Mouse (Mus musculus) embryonic facial prominence, embryonic 15.5 days (tissue): Measurements from ENCODE around the gene Fam160b1. TPM values are rescaled to one million over a fixed set of nuclear protein-coding genes. Genes with fewer than 3 reads are reported as not detected.

ENCODE experiments used
- ATAC-seq: fragments of 200-750 bp; cut with Nextera tagmentation; 2 replicates; pipeline ENCODE4 v1.8.0; 2017; ENCODE audit warnings: low read depth, moderate TSS enrichment; ENCODE audit not compliant: insufficient number of reproducible peaks, low FRiP score, low TSS enrichment
- H3K27ac ChIP-seq: fragments of 300-500 bp; sonication (generic); replicated peaks from 2 replicates; pipeline ENCODE4 v1.5.1; 2015; ENCODE audit warnings: mild to moderate bottlenecking, inconsistent platforms
- H3K27me3 ChIP-seq: fragments of 300-500 bp; sonication (generic); 2 replicates; pipeline ENCODE4 v1.6.1; 2015; ENCODE audit warnings: inconsistent platforms
- H3K36me3 ChIP-seq: fragments of 300-500 bp; sonication (generic); 2 replicates; pipeline ENCODE4 v1.6.1; 2015; ENCODE audit warnings: mild to moderate bottlenecking, inconsistent platforms
- H3K4me1 ChIP-seq: fragments of 300-500 bp; sonication (generic); 2 replicates; pipeline ENCODE4 v1.6.1; 2015; ENCODE audit warnings: inconsistent platforms
- H3K4me2 ChIP-seq: fragments of 300-500 bp; sonication (generic); replicated peaks from 2 replicates; pipeline ENCODE4 v1.6.1; 2015; ENCODE audit warnings: mild to moderate bottlenecking, inconsistent platforms
- H3K4me3 ChIP-seq: fragments of 300-500 bp; sonication (generic); replicated peaks from 2 replicates; pipeline ENCODE4 v1.5.1; 2015; ENCODE audit warnings: mild to moderate bottlenecking, inconsistent platforms
- H3K9ac ChIP-seq: fragments of 300-500 bp; sonication (generic); 2 replicates; pipeline ENCODE4 v1.6.1; 2015; ENCODE audit warnings: inconsistent platforms
- H3K9me3 ChIP-seq: fragments of 300-500 bp; sonication (generic); replicated peaks from 2 replicates; pipeline ENCODE4 v1.6.1; 2016; ENCODE audit warnings: inconsistent platforms
- WGBS: fragments of 180-500 bp; shearing (Covaris S2); methylation state at CpG from one replicate; pipeline ENCODE4 v1.1.7; 2015; 5-methylcytosine and 5-hydroxymethylcytosine counted together
- polyA plus RNA-seq: library from polyadenylated mRNA; unstranded; fragments of >200 nt; fragmentation: Nextera tagmentation; extraction: Ambion mirVana; gene quantifications from 2 replicates; pipeline ENCODE4 v1.2.1, GENCODE M21; 2015

Fam160b1 gene
- polyA plus RNA-seq, 1 experiment from 2014 or later, result 16.3 TPM

DNA sequence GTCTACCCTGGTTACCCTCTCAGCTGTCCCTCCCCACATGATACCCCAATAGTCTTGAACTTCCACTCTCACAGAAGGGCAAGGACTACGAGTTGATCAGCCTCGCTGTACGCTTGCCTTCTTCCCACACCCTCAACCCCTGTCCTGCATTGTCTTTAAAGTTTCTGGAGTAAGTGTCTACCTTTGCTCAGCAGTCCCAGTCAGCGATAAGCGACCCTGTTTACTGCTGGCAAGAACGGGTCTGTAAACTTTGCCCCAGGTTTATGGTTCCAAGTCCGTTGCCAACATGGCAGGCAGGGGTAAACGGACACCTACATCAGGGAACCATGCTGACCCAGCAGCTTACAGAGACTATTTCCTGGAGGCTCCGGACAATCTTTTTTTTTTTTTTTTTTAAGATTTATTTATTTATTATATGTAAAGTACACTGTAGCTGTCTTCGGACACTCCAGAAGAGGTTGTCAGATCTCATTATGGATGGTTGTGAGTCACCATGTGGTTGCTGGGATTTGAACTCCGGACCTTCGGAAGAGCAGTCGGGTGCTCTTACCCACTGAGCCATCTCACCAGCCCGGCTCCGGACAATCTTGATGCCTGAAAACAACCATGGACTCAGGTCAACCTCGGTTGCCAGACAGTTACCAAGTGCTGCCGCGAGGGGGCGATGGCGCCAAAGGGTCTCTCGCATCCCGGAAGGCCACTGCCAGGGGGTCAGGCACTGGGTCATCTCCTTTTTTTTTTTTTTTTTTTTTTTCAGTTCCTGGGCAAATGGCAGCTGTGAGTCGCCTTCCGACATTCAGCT, 43.4 kb downstream of the Fam160b1 start:
- no peak overlapping the region for H3K27ac ChIP-seq
- H3K4me1 ChIP-seq, result peaks cover 3% of the 10 kb centered on the region; the same call in 1 of the 2 replicates
- peak overlapping the region; percentile 37 for H3K4me2 ChIP-seq
- no peaks in the 10 kb centered on the region for H3K36me3 ChIP-seq
- 0 out of 2 replicates have a peak overlapping the region, but pooled peaks have one; percentile 13 for H3K4me3 ChIP-seq
- H3K9me3 ChIP-seq, result no peaks in the 10 kb centered on the region
- H3K27me3 ChIP-seq, result no peaks in the 10 kb centered on the region
- no peak for ATAC-seq
- WGBS, result 16% methylated on average over 24 of the region's 24 CpGs
- no peak overlapping the region for H3K9ac ChIP-seq

GRCm38 (mm10) chr19:57404502-57404848, 44.0 kb downstream of the Fam160b1 start:
- H3K4me1 ChIP-seq, result peaks cover 3% of the 10 kb centered on the region; the same call in 1 of the 2 replicates
- H3K9ac ChIP-seq, result no peak overlapping the region
- peak overlapping the region; percentile 37 for H3K4me2 ChIP-seq
- H3K27ac ChIP-seq, result no peak overlapping the region
- no peaks in the 10 kb centered on the region for H3K9me3 ChIP-seq
- no peaks in the 10 kb centered on the region for H3K27me3 ChIP-seq
- 0 out of 2 replicates have a peak overlapping the region, but pooled peaks have one; percentile 13 for H3K4me3 ChIP-seq
- WGBS, result 7% methylated on average over 9 of the region's 9 CpGs
- no peak for ATAC-seq
- no peaks in the 10 kb centered on the region for H3K36me3 ChIP-seq

- Histone ChIP-seq H3K27ac (no peak overlapping the region), H3K4me1 (peaks cover 21% of the 10 kb centered on the region), H3K9ac (no peak overlapping the region), H3K4me2 (no peak overlapping the region), H3K27me3 (no peaks in the 10 kb centered on the region), H3K36me3 (no peaks in the 10 kb centered on the region), H3K9me3 (no peaks in the 10 kb centered on the region), H3K4me3 (no peak overlapping the region)
- 76% methylated on average over 1 of the region's 1 CpGs for WGBS
- ATAC-seq, result no peak
Measured at GRCm38 (mm10) chr19:57407947-57408346, 47.5 kb downstream of the Fam160b1 start.

- peak; percentile 65; the same call in 1 of the 2 replicates for ATAC-seq
- Histone ChIP-seq H3K4me3 (peak overlapping the region; percentile 17), H3K4me2 (peak overlapping the region; percentile 41), H3K27ac (peak overlapping the region; percentile 74), H3K4me1 (peaks cover 18% of the 10 kb centered on the region), H3K9me3 (no peaks in the 10 kb centered on the region), H3K36me3 (no peaks in the 10 kb centered on the region), H3K9ac (no peak overlapping the region), H3K27me3 (no peaks in the 10 kb centered on the region)
- WGBS, result 17% methylated on average over 29 of the region's 29 CpGs
Measured at GRCm38 (mm10) chr19:57411375-57412196, 51.1 kb downstream of the Fam160b1 start.

- H3K4me2 ChIP-seq, result no peak overlapping the region
- H3K9ac ChIP-seq, result no peak overlapping the region
- 70% methylated on average over 3 of the region's 3 CpGs for WGBS
- no peak overlapping the region for H3K4me3 ChIP-seq
- ATAC-seq, result no peak
- no peak overlapping the region for H3K27ac ChIP-seq
- H3K4me1 ChIP-seq, result peaks cover 22% of the 10 kb centered on the region
- H3K27me3 ChIP-seq, result no peaks in the 10 kb centered on the region
- no peaks in the 10 kb centered on the region for H3K36me3 ChIP-seq
- H3K9me3 ChIP-seq, result no peaks in the 10 kb centered on the region
Measured at GRCm38 (mm10) chr19:57413170-57413569, 52.7 kb downstream of the Fam160b1 start.

DNA sequence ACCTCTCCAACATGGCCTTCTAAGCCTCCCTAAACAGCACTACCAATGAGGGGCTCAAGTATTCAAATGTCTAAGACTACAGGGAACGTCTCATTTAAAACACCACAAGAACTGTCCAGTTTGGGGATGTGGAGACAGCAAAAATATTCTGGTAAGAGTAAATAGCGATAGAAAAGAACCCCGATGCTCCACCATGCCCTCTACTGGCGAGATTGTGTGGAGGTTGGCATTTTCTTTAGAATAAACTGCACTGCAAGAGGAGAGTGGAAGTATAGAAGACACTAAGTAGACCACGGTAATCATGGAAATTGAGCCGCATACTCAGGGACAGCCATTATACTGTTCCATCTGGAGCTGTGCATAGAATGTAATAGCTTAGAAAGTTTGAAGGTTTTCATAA, 53.4 kb downstream of the Fam160b1 start:
- Histone ChIP-seq H3K4me3 (no peak overlapping the region), H3K9ac (no peak overlapping the region), H3K27me3 (no peaks in the 10 kb centered on the region), H3K9me3 (no peaks in the 10 kb centered on the region), H3K4me2 (no peak overlapping the region), H3K36me3 (no peaks in the 10 kb centered on the region), H3K27ac (no peak overlapping the region), H3K4me1 (peaks cover 22% of the 10 kb centered on the region)
- 84% methylated on average over 6 of the region's 6 CpGs for WGBS
- no peak for ATAC-seq

DNA sequence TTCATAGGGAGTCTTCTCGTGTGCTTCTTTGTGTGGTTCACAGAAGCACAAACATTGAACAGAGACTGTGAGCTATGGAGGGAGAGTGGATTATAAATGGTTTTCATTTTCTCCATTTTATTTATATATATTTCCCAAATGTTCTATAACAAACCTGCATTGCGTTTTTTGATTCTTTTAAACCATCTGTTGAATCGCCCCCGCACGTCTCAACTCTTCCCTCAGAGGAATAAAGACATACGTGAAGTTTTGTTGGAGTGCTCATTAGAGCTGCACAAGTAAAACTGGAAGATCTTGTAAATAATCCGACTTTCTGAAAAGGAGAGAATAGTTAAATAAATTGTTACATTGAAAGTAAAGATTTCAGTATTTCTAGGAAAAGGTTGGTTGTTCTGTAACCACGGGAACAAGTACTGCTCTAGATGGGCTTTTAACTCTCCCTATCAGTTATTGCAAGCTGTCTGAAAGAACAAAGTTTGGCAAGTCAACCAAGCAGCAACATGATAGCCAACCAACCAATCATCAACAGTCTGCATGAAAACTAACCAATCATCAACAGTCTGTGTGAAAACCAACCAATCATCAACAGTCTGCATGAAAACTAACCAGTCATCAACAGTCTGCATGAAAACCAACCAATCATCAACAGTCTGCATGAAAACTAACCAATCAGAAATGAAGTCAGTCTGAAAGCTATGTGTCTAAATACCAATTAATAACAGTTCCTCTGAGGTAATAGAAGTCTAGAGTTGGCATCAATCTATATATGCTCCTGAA, 54.7 kb downstream of the Fam160b1 start:
- Histone ChIP-seq H3K9me3 (no peaks in the 10 kb centered on the region), H3K36me3 (no peaks in the 10 kb centered on the region), H3K27me3 (no peaks in the 10 kb centered on the region), H3K9ac (no peak overlapping the region), H3K27ac (no peak overlapping the region), H3K4me3 (no peak overlapping the region), H3K4me2 (no peak overlapping the region), H3K4me1 (peaks cover 22% of the 10 kb centered on the region)
- ATAC-seq, result no peak
- 69% methylated on average over 8 of the region's 8 CpGs for WGBS

- H3K36me3 ChIP-seq, result no peaks in the 10 kb centered on the region
- peak overlapping the region; percentile 29; the same call in 1 of the 2 replicates for H3K4me2 ChIP-seq
- H3K9me3 ChIP-seq, result no peaks in the 10 kb centered on the region
- H3K27me3 ChIP-seq, result no peaks in the 10 kb centered on the region
- H3K9ac ChIP-seq, result no peak overlapping the region
- H3K4me3 ChIP-seq, result no peak overlapping the region
- ATAC-seq, result no peak
- 27% methylated on average over 17 of the region's 17 CpGs for WGBS
- no peak overlapping the region for H3K27ac ChIP-seq
- H3K4me1 ChIP-seq, result 0 out of 2 replicates have a peak, but pooled peaks cover 5% of the 10 kb centered on the region
Measured at GRCm38 (mm10) chr19:57417800-57418580, 57.5 kb downstream of the Fam160b1 start.

DNA sequence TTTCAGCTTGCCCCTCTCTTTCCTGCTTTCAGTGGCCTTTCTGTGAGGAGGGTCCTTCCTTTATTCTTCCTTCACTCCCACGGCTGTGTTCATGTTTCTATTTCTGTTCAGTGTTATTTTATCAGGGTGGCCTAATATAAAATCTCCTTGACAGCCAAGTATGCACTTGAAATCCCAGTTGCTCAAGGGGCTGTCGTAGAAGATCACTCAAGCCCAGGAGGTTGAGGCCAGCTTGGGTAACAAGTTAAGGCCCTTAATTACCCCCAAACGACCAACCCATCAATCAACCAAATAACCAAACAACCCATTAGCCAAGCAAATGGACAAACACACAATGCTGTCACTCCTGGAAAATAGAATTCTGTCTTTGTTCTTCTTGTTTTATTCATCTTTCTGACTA, 62.9 kb downstream of the Fam160b1 start:
- Histone ChIP-seq H3K4me3 (no peak overlapping the region), H3K27me3 (no peaks in the 10 kb centered on the region), H3K4me2 (no peak overlapping the region), H3K27ac (no peak overlapping the region), H3K9ac (no peak overlapping the region), H3K4me1 (no peaks in the 10 kb centered on the region), H3K36me3 (no peaks in the 10 kb centered on the region), H3K9me3 (no peaks in the 10 kb centered on the region)
- WGBS, result 25% methylated on average over 3 of the region's 3 CpGs
- no peak for ATAC-seq

- Histone ChIP-seq H3K9me3 (no peaks in the 10 kb centered on the region), H3K4me2 (no peak overlapping the region), H3K9ac (no peak overlapping the region), H3K27ac (no peak overlapping the region), H3K27me3 (no peaks in the 10 kb centered on the region), H3K4me3 (no peak overlapping the region), H3K36me3 (no peaks in the 10 kb centered on the region), H3K4me1 (no peaks in the 10 kb centered on the region)
- no peak for ATAC-seq
- 95% methylated on average over 15 of the region's 15 CpGs for WGBS
Measured at GRCm38 (mm10) chr19:57425296-57425695, 64.8 kb downstream of the Fam160b1 start.
